Mouse (Mus musculus) limb, embryonic 15.5 days (tissue): Measurements from ENCODE around the gene Pih1d1. TPM values are rescaled to one million over a fixed set of nuclear protein-coding genes. Genes with fewer than 3 reads are reported as not detected.

Experiments
- ATAC-seq: fragments of 200-750 bp; cut with Nextera tagmentation; 2 replicates; pipeline ENCODE4 v1.8.0; 2017; ENCODE audit warnings: low read depth, moderate TSS enrichment; ENCODE audit not compliant: insufficient number of reproducible peaks, low FRiP score, low TSS enrichment
- H3K27ac ChIP-seq: fragments of 300-500 bp; sonication (generic); 2 replicates; pipeline ENCODE4 v1.5.1; 2015; ENCODE audit warnings: moderate library complexity, mild to moderate bottlenecking, inconsistent platforms
- H3K27me3 ChIP-seq: fragments of 300-500 bp; sonication (generic); 2 replicates; pipeline ENCODE4 v1.6.1; 2015; ENCODE audit warnings: inconsistent platforms
- H3K36me3 ChIP-seq: fragments of 300-500 bp; sonication (generic); 2 replicates; pipeline ENCODE4 v1.6.1; 2015; ENCODE audit warnings: inconsistent platforms
- H3K4me1 ChIP-seq: fragments of 300-500 bp; sonication (generic); 2 replicates; pipeline ENCODE4 v1.6.1; 2015; ENCODE audit warnings: inconsistent platforms
- H3K4me2 ChIP-seq: fragments of 300-500 bp; sonication (generic); 2 replicates; pipeline ENCODE4 v1.6.1; 2015; ENCODE audit warnings: mild to moderate bottlenecking, inconsistent platforms
- H3K4me3 ChIP-seq: fragments of 300-500 bp; sonication (generic); 2 replicates; pipeline ENCODE4 v1.5.1; 2015; ENCODE audit warnings: mild to moderate bottlenecking, inconsistent platforms
- H3K9ac ChIP-seq: fragments of 300-500 bp; sonication (generic); 2 replicates; pipeline ENCODE4 v1.6.1; 2015; ENCODE audit warnings: inconsistent platforms
- H3K9me3 ChIP-seq: fragments of 300-500 bp; sonication (generic); 2 replicates; pipeline ENCODE4 v1.6.1; 2016; ENCODE audit warnings: inconsistent platforms
- WGBS: fragments of 180-500 bp; shearing (Covaris S2); methylation state at CpG from one replicate; pipeline ENCODE4 v1.1.7; 2015; 5-methylcytosine and 5-hydroxymethylcytosine counted together
- polyA plus RNA-seq: library from polyadenylated mRNA; unstranded; fragments of >200 nt; fragmentation: Nextera tagmentation; extraction: Ambion mirVana; gene quantifications from 2 replicates; pipeline ENCODE4 v1.2.1, GENCODE M21; 2015

The Pih1d1 gene
- polyA plus RNA-seq, 1 experiment from 2014 or later = 76.3 TPM

- no peak for ATAC-seq
- no peak overlapping the region for H3K9ac ChIP-seq
- H3K4me2 ChIP-seq = no peak overlapping the region
- no peak overlapping the region for H3K4me3 ChIP-seq
- no peak overlapping the region for H3K27ac ChIP-seq
- H3K9me3 ChIP-seq = no peaks in the 10 kb centered on the region
- H3K27me3 ChIP-seq = 0 out of 2 replicates have a peak, but pooled peaks cover 6% of the 10 kb centered on the region
- peaks cover 15% of the 10 kb centered on the region for H3K4me1 ChIP-seq
- peaks cover 17% of the 10 kb centered on the region for H3K36me3 ChIP-seq
- 79% methylated on average over 1 of the region's 1 CpGs for WGBS
These were observed 15.7 kb upstream of the Pih1d1 start for GRCm38 (mm10) chr7:45138403-45138802.

GRCm38 (mm10) chr7:45139904-45140723, 14.0 kb upstream of the Pih1d1 start:
- Histone ChIP-seq H3K4me1 (peaks cover 9% of the 10 kb centered on the region), H3K27ac (no peak overlapping the region), H3K36me3 (peaks cover 34% of the 10 kb centered on the region), H3K27me3 (0 out of 2 replicates have a peak, but pooled peaks cover 5% of the 10 kb centered on the region), H3K4me2 (no peak overlapping the region), H3K9ac (no peak overlapping the region), H3K9me3 (no peaks in the 10 kb centered on the region), H3K4me3 (no peak overlapping the region)
- ATAC-seq = no peak
- 63% methylated on average over 8 of the region's 8 CpGs for WGBS

GRCm38 (mm10) chr7:45141319-45141718, 12.8 kb upstream of the Pih1d1 start:
- no peak overlapping the region for H3K27ac ChIP-seq
- WGBS = 92% methylated on average over 3 of the region's 3 CpGs
- H3K4me3 ChIP-seq = no peak overlapping the region
- no peaks in the 10 kb centered on the region for H3K9me3 ChIP-seq
- no peaks in the 10 kb centered on the region; the same call in 1 of the 2 replicates for H3K4me1 ChIP-seq
- H3K36me3 ChIP-seq = peaks cover 46% of the 10 kb centered on the region
- no peak for ATAC-seq
- no peak overlapping the region for H3K4me2 ChIP-seq
- no peak overlapping the region for H3K9ac ChIP-seq
- H3K27me3 ChIP-seq = no peaks in the 10 kb centered on the region

- H3K36me3 ChIP-seq = peaks cover 52% of the 10 kb centered on the region
These were observed 12.2 kb upstream of the Pih1d1 start for GRCm38 (mm10) chr7:45141914-45142313.

GRCm38 (mm10) chr7:45144368-45145174, 9.5 kb upstream of the Pih1d1 start:
- ATAC-seq = no peak
- Histone ChIP-seq H3K4me3 (no peak overlapping the region), H3K4me2 (no peak overlapping the region), H3K9me3 (no peaks in the 10 kb centered on the region), H3K27me3 (no peaks in the 10 kb centered on the region), H3K36me3 (peaks cover 72% of the 10 kb centered on the region), H3K27ac (no peak overlapping the region), H3K9ac (no peak overlapping the region), H3K4me1 (no peaks in the 10 kb centered on the region; the same call in 1 of the 2 replicates)
- WGBS = 85% methylated on average over 13 of the region's 13 CpGs

More at GRCm38 (mm10) chr7:45141914-45142313, 12.2 kb upstream of the Pih1d1 start:
- Histone ChIP-seq H3K27me3 (no peaks in the 10 kb centered on the region), H3K9ac (no peak overlapping the region), H3K27ac (no peak overlapping the region), H3K4me2 (no peak overlapping the region), H3K4me3 (no peak overlapping the region), H3K4me1 (no peaks in the 10 kb centered on the region; the same call in 1 of the 2 replicates), H3K9me3 (no peaks in the 10 kb centered on the region)
- no peak for ATAC-seq
- 85% methylated on average over 5 of the region's 5 CpGs for WGBS

- ATAC-seq = no peak
- Histone ChIP-seq H3K27ac (no peak overlapping the region), H3K27me3 (no peaks in the 10 kb centered on the region), H3K9ac (no peak overlapping the region), H3K4me2 (no peak overlapping the region), H3K4me3 (no peak overlapping the region), H3K9me3 (no peaks in the 10 kb centered on the region), H3K36me3 (peaks cover 72% of the 10 kb centered on the region), H3K4me1 (no peaks in the 10 kb centered on the region)
- WGBS = 92% methylated on average over 8 of the region's 8 CpGs
These were observed 8.6 kb upstream of the Pih1d1 start for GRCm38 (mm10) chr7:45145460-45145859.

GRCm38 (mm10) chr7:45147267-45147666, 6.8 kb upstream of the Pih1d1 start:
- WGBS = 91% methylated on average over 11 of the region's 11 CpGs

GRCm38 (mm10) chr7:45147899-45148298, 6.2 kb upstream of the Pih1d1 start:
- Histone ChIP-seq H3K4me1 (no peaks in the 10 kb centered on the region), H3K9ac (no peak overlapping the region), H3K36me3 (peaks cover 60% of the 10 kb centered on the region), H3K4me3 (no peak overlapping the region), H3K9me3 (no peaks in the 10 kb centered on the region), H3K27ac (no peak overlapping the region), H3K27me3 (no peaks in the 10 kb centered on the region), H3K4me2 (no peak overlapping the region)
- no peak for ATAC-seq
- 88% methylated on average over 11 of the region's 11 CpGs for WGBS

More at GRCm38 (mm10) chr7:45147267-45147666, 6.8 kb upstream of the Pih1d1 start:
- peaks cover 66% of the 10 kb centered on the region for H3K36me3 ChIP-seq
- no peak for ATAC-seq
- H3K9ac ChIP-seq = no peak overlapping the region
- no peak overlapping the region for H3K27ac ChIP-seq
- H3K4me1 ChIP-seq = no peaks in the 10 kb centered on the region
- no peak overlapping the region for H3K4me2 ChIP-seq
- no peak overlapping the region for H3K4me3 ChIP-seq
- no peaks in the 10 kb centered on the region for H3K9me3 ChIP-seq
- H3K27me3 ChIP-seq = no peaks in the 10 kb centered on the region

GRCm38 (mm10) chr7:45148534-45149098, 5.5 kb upstream of the Pih1d1 start:
- Histone ChIP-seq H3K4me3 (no peak overlapping the region), H3K27me3 (no peaks in the 10 kb centered on the region), H3K27ac (no peak overlapping the region), H3K9me3 (no peaks in the 10 kb centered on the region), H3K36me3 (peaks cover 53% of the 10 kb centered on the region), H3K9ac (no peak overlapping the region), H3K4me1 (peaks cover 4% of the 10 kb centered on the region; the same call in 1 of the 2 replicates), H3K4me2 (no peak overlapping the region)
- ATAC-seq = no peak
- 58% methylated on average over 4 of the region's 4 CpGs for WGBS

- Histone ChIP-seq H3K9ac (no peak overlapping the region), H3K4me2 (no peak overlapping the region), H3K9me3 (no peaks in the 10 kb centered on the region), H3K27ac (no peak overlapping the region), H3K36me3 (peaks cover 44% of the 10 kb centered on the region), H3K4me3 (no peak overlapping the region), H3K4me1 (peaks cover 5% of the 10 kb centered on the region; the same call in 1 of the 2 replicates), H3K27me3 (no peaks in the 10 kb centered on the region)
- ATAC-seq = no peak
- 74% methylated on average over 6 of the region's 6 CpGs for WGBS
These were observed 4.6 kb upstream of the Pih1d1 start for GRCm38 (mm10) chr7:45149545-45149944.

GRCm38 (mm10) chr7:45150321-45150720, 3.8 kb upstream of the Pih1d1 start:
- no peaks in the 10 kb centered on the region for H3K27me3 ChIP-seq
- H3K4me2 ChIP-seq = no peak overlapping the region
- H3K9me3 ChIP-seq = no peaks in the 10 kb centered on the region
- whole genome bisulfite sequencing = 42% methylated on average over 4 of the region's 4 CpGs
- ATAC-seq = no peak
- H3K27ac ChIP-seq = no peak overlapping the region
- H3K4me3 ChIP-seq = no peak overlapping the region
- H3K9ac ChIP-seq = no peak overlapping the region
- H3K36me3 ChIP-seq = peaks cover 36% of the 10 kb centered on the region
- peaks cover 11% of the 10 kb centered on the region; the same call in 1 of the 2 replicates for H3K4me1 ChIP-seq
